Comparison of ENCODE assay signal across 20 mouse cellular contexts in the genomic region with DNA sequence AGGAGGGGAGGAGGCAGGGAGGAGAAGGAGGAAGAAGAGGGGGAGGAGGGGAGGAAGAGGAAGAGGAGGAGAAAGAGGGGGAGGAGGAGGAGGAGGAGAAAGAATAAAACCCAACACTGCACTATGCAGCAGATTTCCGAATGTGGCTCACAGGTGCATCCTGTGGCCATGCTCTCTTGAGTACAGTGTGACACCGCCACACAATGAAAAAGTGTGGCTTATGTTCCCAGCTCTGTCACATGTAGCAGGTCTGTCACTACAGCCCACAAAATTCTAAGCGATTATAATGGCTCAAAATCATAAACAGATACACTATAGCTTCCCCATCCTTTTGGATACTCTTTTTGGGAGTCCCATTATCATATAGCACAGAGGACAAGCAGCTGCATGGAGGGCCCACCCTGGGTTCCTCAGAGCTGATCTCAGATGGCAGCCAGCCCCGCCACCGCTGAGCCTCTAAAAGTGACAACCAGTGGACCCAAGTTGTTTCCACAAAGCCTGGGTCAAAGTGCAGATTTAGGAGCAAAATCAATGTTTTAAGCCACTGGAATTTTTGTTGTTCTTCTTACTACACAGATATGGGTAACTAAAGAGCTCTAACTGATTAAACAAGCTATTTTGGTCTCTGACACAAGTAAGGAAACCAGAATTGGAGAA. TPM values are rescaled to one million over a fixed set of nuclear protein-coding genes. Genes with fewer than 3 reads are reported as not detected.
DNase-seq lines count a peak whose midpoint lies in the region; ATAC-seq and TF ChIP-seq lines count a peak whose summit lies in the region.
"Had no signal": no experiment of that assay in that cellular context is flagged by ENCODE, and none has a peak within 500 bp of the region (broad histone marks: within the 10 kb centered on the region; RNA-seq: fewer than 3 reads in every experiment).

No protein-coding gene starts in this region.

- no peak overlapping the region for H3K4me3 ChIP-seq in liver, embryonic 12.5 days
- no peak overlapping the region for H3K4me3 ChIP-seq in liver, embryonic 11.5 days (ENCODE audit: low read depth, low read length)
- H3K4me3 ChIP-seq in CH12.LX (replicated peaks in 1 of 3; ENCODE audit: low read depth in 2 of 3, low read length in 2 of 3, poor library complexity in 1 of 3) = no peak overlapping the region
- H3K4me3 ChIP-seq in liver, embryonic 16.5 days (ENCODE audit: low read depth, low read length) = no peak overlapping the region
- H3K4me3 ChIP-seq: embryonic facial prominence, embryonic 10.5 days; limb, embryonic 15.5 days; myocyte had no signal

- peaks cover 8% of the 10 kb centered on the region; the same call in 1 of the 2 replicates for H3K9me3 ChIP-seq in liver, embryonic 12.5 days (replicated peaks)
- no peaks in the 10 kb centered on the region for H3K9me3 ChIP-seq in liver, embryonic 11.5 days (ENCODE audit: control insufficient read depth, low read length)
- peaks cover 12% of the 10 kb centered on the region for H3K9me3 ChIP-seq in CH12.LX (replicated peaks; ENCODE audit: low read length)
- H3K9me3 ChIP-seq in liver, embryonic 16.5 days (replicated peaks; ENCODE audit: control insufficient read depth, low read length) = peaks cover 2% of the 10 kb centered on the region
- H3K9me3 ChIP-seq: limb, embryonic 15.5 days had no signal

- H3K9ac ChIP-seq in liver, embryonic 12.5 days = no peak overlapping the region
- no peak overlapping the region for H3K9ac ChIP-seq in liver, embryonic 11.5 days (ENCODE audit: low read depth, low read length)
- H3K9ac ChIP-seq in CH12.LX (ENCODE audit: insufficient read depth, low read depth) = no peak overlapping the region
- no peak overlapping the region for H3K9ac ChIP-seq in liver, embryonic 16.5 days (ENCODE audit: low read depth, low read length)
- H3K9ac ChIP-seq: forebrain, postnatal 0 days; hindbrain, embryonic 14.5 days; limb, embryonic 15.5 days had no signal

- no peak for TF ChIP-seq RAD21 in CH12.LX (IDR thresholded peaks at IDR 0.05; ENCODE audit: low read depth, low read length)

- TF ChIP-seq EP300 in CH12.LX (IDR thresholded peaks at IDR 0.05; ENCODE audit: low read length) = peak; percentile 79

- no peak for TF ChIP-seq POLR2A in CH12.LX (IDR thresholded peaks at IDR 0.05; ENCODE audit: low read depth, low read length)

- peaks cover 41% of the 10 kb centered on the region for H3K4me1 ChIP-seq in liver, embryonic 12.5 days
- peaks cover 14% of the 10 kb centered on the region for H3K4me1 ChIP-seq in liver, embryonic 11.5 days (replicated peaks; ENCODE audit: control insufficient read depth, insufficient read depth, low read length)
- H3K4me1 ChIP-seq in CH12.LX (ENCODE audit: control insufficient read depth in 1 of 2, insufficient read depth in 2 of 2) = peaks cover 8 to 95% of the 10 kb centered on the region in 2 experiments
- H3K4me1 ChIP-seq in liver, embryonic 16.5 days (ENCODE audit: control insufficient read depth, low read depth, low read length) = peaks cover 13% of the 10 kb centered on the region

- no peak for TF ChIP-seq CTCF in CH12.LX (conservative IDR thresholded peaks at IDR 0.05 in 1 of 2, IDR thresholded peaks at IDR 0.05 in 1 of 2; ENCODE audit: low read depth in 2 of 2, low read length in 2 of 2)

- no peaks in the 10 kb centered on the region for H3K27me3 ChIP-seq in liver, embryonic 12.5 days (replicated peaks)
- H3K27me3 ChIP-seq in liver, embryonic 11.5 days (replicated peaks; ENCODE audit: control insufficient read depth, insufficient read depth, low read length) = no peaks in the 10 kb centered on the region
- no peaks in the 10 kb centered on the region for H3K27me3 ChIP-seq in CH12.LX (replicated peaks)
- H3K27me3 ChIP-seq in liver, embryonic 16.5 days (ENCODE audit: control insufficient read depth, insufficient read depth, low read depth, low read length) = no peaks in the 10 kb centered on the region
- H3K27me3 ChIP-seq: limb, embryonic 15.5 days had no signal

- peak; percentile 46 for ATAC-seq in liver, embryonic 12.5 days
- ATAC-seq in liver, embryonic 11.5 days (replicated peaks; ENCODE audit: low FRiP score) = no peak
- peak; percentile 70 for ATAC-seq in liver, embryonic 16.5 days (ENCODE audit: low read depth)
- ATAC-seq: forebrain, postnatal 0 days had no signal

- intact Hi-C loops in left cerebral cortex, postnatal 25 days (cut with DNase I) = no loop called here

- H3K79me2 ChIP-seq in CH12.LX (replicated peaks; ENCODE audit: control insufficient read depth, extremely low read depth, insufficient read depth, poor library complexity, severe bottlenecking) = peaks cover 4% of the 10 kb centered on the region; the same call in 1 of the 2 replicates

- dilution Hi-C loops in CH12.LX (cut with MboI; ENCODE audit: extremely low pct_ligation_motif_present, extremely low pct_unique_long_range_greater_than_20kb, low sequenced_read_pairs) = no loop called here

- no peak overlapping the region for H3K27ac ChIP-seq in liver, embryonic 12.5 days
- no peak overlapping the region for H3K27ac ChIP-seq in liver, embryonic 11.5 days (ENCODE audit: low read depth, low read length)
- peak overlapping the region; percentile 46; the same call in 1 of the 2 replicates for H3K27ac ChIP-seq in CH12.LX (ENCODE audit: insufficient read depth, low read depth)
- H3K27ac ChIP-seq in liver, embryonic 16.5 days (ENCODE audit: low read length) = peak overlapping the region; percentile 70
- H3K27ac ChIP-seq: embryonic facial prominence, embryonic 10.5 days; hindbrain, embryonic 14.5 days; limb, embryonic 15.5 days had no signal

- in situ Hi-C loops in CH12.LX (cut with MboI; ENCODE audit: low pct_ligation_motif_present, low pct_unique_long_range_greater_than_20kb, low sequenced_read_pairs) = no loop called here

- no peak overlapping the region for H3K4me2 ChIP-seq in liver, embryonic 12.5 days
- no peak overlapping the region for H3K4me2 ChIP-seq in liver, embryonic 11.5 days
- H3K4me2 ChIP-seq in CH12.LX (ENCODE audit: insufficient read depth, low read depth, poor library complexity, severe bottlenecking) = peak overlapping the region; percentile 51; the same call in 1 of the 2 replicates
- no peak overlapping the region for H3K4me2 ChIP-seq in liver, embryonic 16.5 days (ENCODE audit: low read depth, low read length)
- H3K4me2 ChIP-seq: heart, embryonic 11.5 days; hindbrain, embryonic 14.5 days; limb, embryonic 15.5 days; midbrain, embryonic 11.5 days had no signal

- H3K36me3 ChIP-seq in liver, embryonic 12.5 days = peaks cover 33% of the 10 kb centered on the region
- peaks cover 5% of the 10 kb centered on the region; the same call in 1 of the 2 replicates for H3K36me3 ChIP-seq in liver, embryonic 11.5 days (ENCODE audit: control insufficient read depth, insufficient read depth, low read length)
- peaks cover 0 to 50% of the 10 kb centered on the region in 2 experiments for H3K36me3 ChIP-seq in CH12.LX (replicated peaks in 1 of 2; ENCODE audit: control insufficient read depth in 1 of 2, insufficient read depth in 1 of 2, low read length in 1 of 2)
- no peaks in the 10 kb centered on the region for H3K36me3 ChIP-seq in liver, embryonic 16.5 days (ENCODE audit: control insufficient read depth, insufficient read depth)

- WGBS in liver, embryonic 12.5 days (ENCODE audit: insufficient replicate concordance) = 43% methylated on average over 5 of the region's 5 CpGs
- WGBS in liver, embryonic 11.5 days = 56% methylated on average over 5 of the region's 5 CpGs
- 35% methylated on average over 5 of the region's 5 CpGs for WGBS in liver, embryonic 16.5 days (ENCODE audit: insufficient replicate concordance)

- no peak for DNase-seq in liver, embryonic 11.5 days (ENCODE audit: low spot score)
- peak; percentile 76 for DNase-seq in CH12.LX (ENCODE audit: extremely low read depth)
- DNase-seq in thymus, postnatal 10 days (ENCODE audit: low spot score in 2 of 2) = peak; percentile 36 to 37
- no peak for DNase-seq in layer of hippocampus, postnatal 10 days (ENCODE audit: low spot score in 2 of 2)
- DNase-seq in left cerebral cortex, postnatal 25 days (ENCODE audit: low spot score in 2 of 2) = no peak
- no peak for DNase-seq in right cerebral cortex, postnatal 10 days (ENCODE audit: low spot score in 2 of 2)
- DNase-seq: adrenal gland, adult 2 months; cerebellum, adult 9-11 months; forebrain, postnatal 0 days; gastrocnemius, postnatal 10 days; kidney, adult 11 months; right cerebral cortex, postnatal 4 days had no signal

TF ChIP-seq in CH12.LX, 34 proteins besides CTCF, POLR2A, EP300 and RAD21:
- TF ChIP-seq ETS1 (conservative IDR thresholded peaks at IDR 0.05; ENCODE audit: low read depth, low read length) = peak; percentile 59
- 0 out of 2 replicates have a peak, but pooled peaks have one; percentile 45 for TF ChIP-seq MAZ (IDR thresholded peaks at IDR 0.05; ENCODE audit: low read depth, low read length)
- peak; percentile 78; the same call in 1 of the 2 replicates for TF ChIP-seq MYC (IDR thresholded peaks at IDR 0.05; ENCODE audit: low read depth, low read length)
- TF ChIP-seq ZC3H11A (IDR thresholded peaks at IDR 0.05; ENCODE audit: low read depth, low read length) = no peak
- no peak for TF ChIP-seq CHD1 (IDR thresholded peaks at IDR 0.05; ENCODE audit: low read depth, low read length)
- TF ChIP-seq TCF12 (IDR thresholded peaks at IDR 0.05; ENCODE audit: low read depth, low read length) = peak; percentile 87
- TF ChIP-seq CHD2 (IDR thresholded peaks at IDR 0.05; ENCODE audit: low read length) = peak; percentile 60
- TF ChIP-seq SMC3 (IDR thresholded peaks at IDR 0.05; ENCODE audit: low read depth, low read length) = no peak
- no peak for TF ChIP-seq E2F4 (IDR thresholded peaks at IDR 0.05; ENCODE audit: insufficient replicate concordance, low read depth, low read length)
- TF ChIP-seq MAFK (IDR thresholded peaks at IDR 0.05; ENCODE audit: insufficient replicate concordance, low read length) = 0 out of 2 replicates have a peak, but pooled peaks have one; percentile 5
- TF ChIP-seq HCFC1 (IDR thresholded peaks at IDR 0.05; ENCODE audit: low read depth, low read length) = no peak
- 0 out of 2 replicates have a peak, but pooled peaks have one; percentile 34 for TF ChIP-seq ZNF384 (IDR thresholded peaks at IDR 0.05; ENCODE audit: low read depth, low read length)
- TF ChIP-seq BHLHE40 (IDR thresholded peaks at IDR 0.05; ENCODE audit: low read depth, low read length) = peak; percentile 68
- TF ChIP-seq MEF2A (IDR thresholded peaks at IDR 0.05; ENCODE audit: borderline replicate concordance, low read depth, low read length) = peak; percentile 68

RNA-seq across cellular contexts. Expression of a gene that starts 19.9 kb away (rescaled TPM):
- 13.5 and 15.1 TPM in 2 replicates for polyA plus RNA-seq in liver, embryonic 12.5 days (2016; fragmentation: Nextera tagmentation; extraction: Ambion mirVana)
- 14.5 and 16.2 TPM in 2 replicates for polyA plus RNA-seq in liver, embryonic 11.5 days (2014; fragmentation: Nextera tagmentation; extraction: Ambion mirVana)
- total RNA-seq in CH12.LX (2012; rRNA removed) (20.6 and 23.3 TPM in 2 replicates), CH12.LX (2014; rRNA removed) (37.5 and 39.1 TPM in 2 replicates)
- polyA plus RNA-seq in CH12.LX (2012; ENCODE audit: insufficient read length, low read depth) = 47.4 and 61.6 TPM in 2 replicates
- polyA plus RNA-seq in liver, embryonic 16.5 days (2015; fragmentation: Nextera tagmentation; extraction: Ambion mirVana) = 7.6 and 8.2 TPM in 2 replicates
- total RNA-seq in layer of hippocampus, postnatal 10 days (2021) = 10 to 100 TPM; 37.6 to 41.0 TPM
- total RNA-seq in left cerebral cortex, postnatal 25 days (2021) = 10 to 100 TPM; 50.9 to 56.3 TPM

Comparison
In these comparisons a context has a peak if more than half of its experiments do, and no peak if none do; other contexts are left out.
1. H3K27ac ChIP-seq: peak in CH12.LX (single experiment) and liver, embryonic 16.5 days (single experiment); none in liver, embryonic 12.5 days (single experiment) and liver, embryonic 11.5 days (single experiment).
2. DNase-seq: peak in CH12.LX (single experiment) and thymus, postnatal 10 days (2 of 2); none in liver, embryonic 11.5 days (single experiment), layer of hippocampus, postnatal 10 days (0 of 2), left cerebral cortex, postnatal 25 days (0 of 2) and right cerebral cortex, postnatal 10 days (0 of 2).